Mouse (Mus musculus) lung, postnatal 10 days (tissue): Measurements from ENCODE around the gene Olfr710.
"Not testable (repeated sequence)": the region's sequence is repeated elsewhere in the genome, so short reads cannot be mapped to it uniquely, and the experiment has no call there.

Source experiments
- DNase-seq: peaks from one replicate; pipeline ENCODE4 v3.0.0; 2021

Olfr710 gene

DNA sequence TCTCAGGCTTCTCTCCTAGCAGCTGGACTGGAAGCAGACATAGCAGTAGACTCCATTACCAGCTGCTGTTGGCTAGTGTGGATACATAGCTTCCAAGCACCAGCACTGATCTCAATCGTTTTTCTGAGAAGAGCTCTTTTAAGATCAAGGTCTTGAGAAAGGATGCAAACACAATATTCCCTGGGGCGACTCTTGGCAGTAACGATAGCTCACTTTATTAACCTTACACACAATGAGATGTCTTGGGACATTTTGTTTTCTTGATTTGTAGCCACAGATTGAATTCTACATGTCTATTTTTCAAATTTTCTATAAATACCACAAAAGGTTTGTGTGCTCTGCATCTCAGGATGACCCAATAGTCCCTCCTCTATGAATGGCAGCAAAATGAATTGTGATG is at the start of gene Olfr710:
Gene Olfr710, minus strand, starts transcription at position 101 of the 400 bp plus-strand sequence.
- no peak for DNase-seq

DNA sequence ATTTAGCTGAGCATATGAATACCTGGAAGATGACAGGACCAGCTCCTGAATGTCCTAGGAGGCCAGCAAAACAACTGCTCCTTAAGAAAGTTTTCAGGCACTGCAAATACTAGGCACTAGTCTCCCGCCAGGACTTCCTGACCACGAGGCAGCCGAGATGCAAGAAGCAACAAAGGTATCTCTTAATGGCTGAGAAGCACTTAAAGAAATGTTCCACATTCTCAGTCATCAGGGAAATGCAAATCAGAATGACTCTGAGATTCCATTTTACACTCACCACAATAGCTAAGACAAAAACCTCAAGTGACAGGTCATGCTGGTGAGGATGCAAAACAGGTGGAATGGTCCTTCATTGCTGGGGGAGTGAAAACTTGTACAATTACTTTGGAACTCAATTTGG is 37.1 kb upstream of the Olfr710 start:
- DNase-seq, result no peak

DNA sequence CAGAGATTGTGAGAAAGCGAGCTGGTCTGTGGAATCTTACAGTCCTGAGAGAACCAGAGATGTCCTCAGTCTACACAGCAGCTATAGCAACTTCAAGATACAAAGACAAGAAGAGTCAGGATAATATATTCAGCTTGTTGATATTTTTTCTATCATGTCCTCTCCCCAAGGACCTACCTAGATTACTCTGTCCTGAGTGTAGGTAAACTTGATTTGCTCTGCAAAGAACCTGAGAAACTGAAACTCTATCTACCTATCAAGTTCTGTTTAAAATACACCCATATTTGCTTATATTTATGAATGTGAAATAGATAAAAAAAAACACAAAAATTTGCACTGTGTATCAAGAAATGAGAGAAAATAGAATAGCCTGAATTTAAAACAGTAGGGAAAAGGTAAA is 27.2 kb upstream of the Olfr710 start, which contains the start of gene Olfr711:
Gene Olfr711, minus strand, starts transcription at position 101 of the 400 bp plus-strand sequence.
- no peak for DNase-seq

- not testable (repeated sequence) for DNase-seq
These were observed 19.4 kb upstream of the Olfr710 start for GRCm38 (mm10) chr7:106967503-106967902.

DNA sequence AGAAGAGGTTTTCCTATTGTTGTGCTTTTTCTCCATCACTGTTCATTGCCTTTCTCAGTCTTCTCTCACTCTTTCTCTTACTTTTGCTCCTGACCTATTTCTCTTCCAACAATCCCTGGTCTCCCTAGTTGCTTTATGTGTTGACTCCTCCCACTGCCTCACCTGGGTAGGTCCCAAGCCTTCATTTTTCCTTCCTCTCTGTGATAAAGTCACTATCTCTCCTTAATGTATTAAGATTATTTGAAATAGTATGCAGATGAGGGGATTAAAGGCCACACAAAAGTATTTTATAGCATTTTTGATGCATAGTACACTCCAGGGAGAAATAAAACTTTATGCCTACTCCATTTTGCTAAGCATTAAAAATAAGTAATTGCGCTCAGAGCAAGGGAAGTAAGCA is 15.7 kb upstream of the Olfr710 start, which contains the start of gene Olfr6:
Gene Olfr6, minus strand, starts transcription at position 101 of the 400 bp plus-strand sequence.
- DNase-seq, result no peak

- no peak for DNase-seq
These were observed 16.0 kb downstream of the Olfr710 start, which contains the start of gene Olfr709-ps1 for GRCm38 (mm10) chr7:106932119-106932518. Gene Olfr709-ps1, minus strand, starts transcription at chr7:106932219.

DNA sequence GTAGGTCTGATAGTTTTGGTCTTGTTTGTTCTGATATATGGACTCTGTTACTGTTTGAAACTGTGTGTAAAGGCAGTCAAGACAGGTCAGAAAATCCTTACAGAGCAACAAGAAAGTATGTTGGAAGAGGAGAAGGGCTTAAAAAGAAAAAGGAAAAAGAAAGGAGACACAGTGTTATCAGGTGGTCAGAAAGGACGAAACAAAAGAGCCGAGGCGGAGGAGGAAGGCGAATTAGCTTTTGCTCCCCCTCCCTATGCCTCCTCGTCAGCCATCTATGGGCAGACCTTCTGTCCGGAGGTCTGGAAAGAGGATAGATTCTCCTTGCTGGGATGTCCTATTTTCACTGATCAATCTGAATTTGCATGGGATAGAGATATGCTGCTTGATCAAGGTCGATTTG is 27.2 kb downstream of the Olfr710 start:
- DNase-seq, result not testable (repeated sequence)

GRCm38 (mm10) chr7:106907676-106908075 is 40.4 kb downstream of the Olfr710 start, which contains the start of gene Olfr1532-ps1:
Gene Olfr1532-ps1, plus strand, starts transcription at chr7:106908001.
- no peak for DNase-seq

GRCm38 (mm10) chr7:106901141-106901540 is 47.0 kb downstream of the Olfr710 start, which contains the start of gene Olfr707:
Gene Olfr707, minus strand, starts transcription at chr7:106901241.
- not testable (repeated sequence) for DNase-seq
